Mouse (Mus musculus): ENCODE measurements around the gene Hoxa6.

Gene Hoxa6

GRCm38 (mm10) chr6:52228475-52229465 lies 20.2 kb upstream of the Hoxa6 start:
- DNase-seq (ENCODE audit: extremely low spot score, low read depth, low spot score), result no peak

GRCm38 (mm10) chr6:52227470-52228222 lies 19.1 kb upstream of the Hoxa6 start:
- DNase-seq (ENCODE audit: extremely low spot score, low read depth, low spot score), result no peak

- no peak for DNase-seq (ENCODE audit: extremely low spot score, low read depth, low spot score)
Observed at GRCm38 (mm10) chr6:52226569-52227257, 18.2 kb upstream of the Hoxa6 start.

GRCm38 (mm10) chr6:52225612-52226568 lies 17.4 kb upstream of the Hoxa6 start:
- DNase-seq (ENCODE audit: extremely low spot score, low read depth, low spot score), result no peak

GRCm38 (mm10) chr6:52224895-52225611 lies 16.5 kb upstream of the Hoxa6 start:
- no peak for DNase-seq (ENCODE audit: extremely low spot score, low read depth, low spot score)

GRCm38 (mm10) chr6:52223939-52224760 lies 15.6 kb upstream of the Hoxa6 start:
- DNase-seq (ENCODE audit: extremely low spot score, low read depth, low spot score), result no peak

- DNase-seq (ENCODE audit: extremely low spot score, low read depth, low spot score), result no peak
Observed at GRCm38 (mm10) chr6:52222729-52223128, 14.2 kb upstream of the Hoxa6 start.

- no peak for DNase-seq (ENCODE audit: extremely low spot score, low read depth, low spot score)
Observed at GRCm38 (mm10) chr6:52221993-52222685, 13.6 kb upstream of the Hoxa6 start.

GRCm38 (mm10) chr6:52221337-52221992 lies 12.9 kb upstream of the Hoxa6 start, which contains the start of gene Hoxa7:
Gene Hoxa7, minus strand, starts transcription at chr6:52221854.
- DNase-seq (ENCODE audit: extremely low spot score, low read depth, low spot score), result no peak

- no peak for DNase-seq (ENCODE audit: extremely low spot score, low read depth, low spot score)
Observed at GRCm38 (mm10) chr6:52220865-52221310, 12.4 kb upstream of the Hoxa6 start.

GRCm38 (mm10) chr6:52220003-52220864 lies 11.7 kb upstream of the Hoxa6 start:
- DNase-seq (ENCODE audit: extremely low spot score, low read depth, low spot score), result no peak

GRCm38 (mm10) chr6:52219234-52219942 lies 10.9 kb upstream of the Hoxa6 start:
- no peak for DNase-seq (ENCODE audit: extremely low spot score, low read depth, low spot score)

- no peak for DNase-seq (ENCODE audit: extremely low spot score, low read depth, low spot score)
Observed at GRCm38 (mm10) chr6:52218643-52219215, 10.2 kb upstream of the Hoxa6 start.

GRCm38 (mm10) chr6:52217895-52218642 lies 9.5 kb upstream of the Hoxa6 start:
- DNase-seq (ENCODE audit: extremely low spot score, low read depth, low spot score), result no peak

- no peak for DNase-seq (ENCODE audit: extremely low spot score, low read depth, low spot score)
Observed at GRCm38 (mm10) chr6:52217459-52217768, 8.9 kb upstream of the Hoxa6 start.
